Mouse (Mus musculus) layer of hippocampus, adult 9-10 months (tissue): ENCODE data around the gene Gse1.

Source experiments
- DNase-seq: peaks from one replicate; pipeline ENCODE4 v3.0.0; 2022; ENCODE audit warnings: low spot score

The Gse1 gene

DNA sequence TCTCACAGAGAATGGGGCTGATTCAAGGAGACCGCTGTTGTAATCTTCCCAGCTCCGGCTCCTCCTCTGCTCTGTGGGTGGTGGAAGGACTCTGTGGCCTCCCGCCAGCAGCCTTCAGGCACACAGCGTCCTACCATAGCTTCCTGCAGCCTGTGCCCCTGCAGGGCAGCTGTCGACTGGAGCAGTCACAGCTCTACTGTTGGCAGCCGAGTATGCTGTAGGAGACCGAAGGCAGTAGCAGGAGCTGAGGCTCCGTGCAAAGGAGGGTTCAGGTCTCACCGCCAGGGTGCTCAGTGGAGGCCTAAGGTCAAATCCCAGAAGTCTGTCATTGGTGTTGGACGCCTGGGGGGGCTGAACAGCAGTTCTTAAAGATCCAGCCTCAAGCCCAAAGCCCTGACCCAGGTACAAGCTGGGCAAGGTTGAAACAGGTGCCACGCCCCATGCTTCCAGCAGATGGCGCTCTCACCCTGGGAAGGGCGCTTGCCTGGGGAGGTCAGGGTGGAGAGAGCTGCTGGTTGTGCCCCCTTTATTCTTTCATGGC lies 72.4 kb downstream of the Gse1 start:
- DNase-seq: no peak

DNA sequence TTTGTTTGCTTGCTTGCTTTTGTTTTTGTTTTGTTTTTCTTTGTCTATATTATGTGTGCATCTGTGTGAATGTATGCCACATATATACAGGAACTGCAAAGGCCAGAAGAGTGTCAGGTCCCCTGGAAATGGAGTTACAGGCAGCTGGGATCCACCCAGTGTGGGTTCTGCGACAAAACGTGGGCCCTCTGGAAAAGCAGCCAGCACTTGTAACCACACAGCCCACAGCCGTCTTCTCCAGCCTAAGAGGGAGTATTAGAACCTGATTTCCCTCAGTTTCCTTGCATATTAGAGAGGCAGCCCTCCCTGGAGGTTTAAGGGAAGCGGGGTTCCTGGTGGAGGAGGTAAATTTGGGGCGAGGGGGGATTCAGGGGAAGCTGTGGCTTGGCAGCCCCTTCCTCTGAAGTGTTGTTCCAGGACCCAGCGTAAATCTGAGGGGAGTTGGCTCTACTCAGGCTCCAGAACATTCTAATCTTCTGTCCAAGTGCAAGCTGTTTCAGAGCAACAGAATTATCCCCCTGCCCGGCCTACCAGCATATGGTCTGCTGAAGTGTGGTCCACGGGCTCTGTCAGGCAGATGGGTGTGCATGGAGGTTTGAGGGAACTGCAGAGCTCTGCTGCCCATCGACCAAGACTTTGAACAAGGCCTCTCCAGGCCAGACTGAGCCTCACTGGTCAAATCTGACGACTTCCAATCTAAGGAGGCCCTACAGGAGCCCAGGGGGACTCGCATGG lies 74.9 kb downstream of the Gse1 start:
- no peak for DNase-seq

DNA sequence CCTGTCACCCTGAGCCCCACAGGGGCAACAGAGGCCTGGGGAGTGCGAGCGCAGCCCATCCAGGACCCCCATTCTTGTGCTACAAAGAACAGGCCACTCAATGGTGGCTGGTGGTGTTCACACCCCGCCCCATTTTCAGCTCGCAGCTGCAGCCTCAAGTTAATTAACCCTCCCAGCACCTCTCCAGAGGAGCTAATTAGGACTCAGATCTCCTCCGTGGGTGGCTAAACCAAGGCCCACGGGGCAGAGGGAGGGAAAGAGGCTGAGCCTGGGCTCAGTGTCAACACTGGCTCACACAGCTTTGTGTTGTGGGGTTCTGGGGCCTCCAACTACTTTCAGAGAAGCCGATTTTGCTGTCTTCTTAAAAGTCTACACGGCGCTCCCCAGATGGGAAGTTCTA lies 75.8 kb downstream of the Gse1 start:
- DNase-seq: no peak

DNA sequence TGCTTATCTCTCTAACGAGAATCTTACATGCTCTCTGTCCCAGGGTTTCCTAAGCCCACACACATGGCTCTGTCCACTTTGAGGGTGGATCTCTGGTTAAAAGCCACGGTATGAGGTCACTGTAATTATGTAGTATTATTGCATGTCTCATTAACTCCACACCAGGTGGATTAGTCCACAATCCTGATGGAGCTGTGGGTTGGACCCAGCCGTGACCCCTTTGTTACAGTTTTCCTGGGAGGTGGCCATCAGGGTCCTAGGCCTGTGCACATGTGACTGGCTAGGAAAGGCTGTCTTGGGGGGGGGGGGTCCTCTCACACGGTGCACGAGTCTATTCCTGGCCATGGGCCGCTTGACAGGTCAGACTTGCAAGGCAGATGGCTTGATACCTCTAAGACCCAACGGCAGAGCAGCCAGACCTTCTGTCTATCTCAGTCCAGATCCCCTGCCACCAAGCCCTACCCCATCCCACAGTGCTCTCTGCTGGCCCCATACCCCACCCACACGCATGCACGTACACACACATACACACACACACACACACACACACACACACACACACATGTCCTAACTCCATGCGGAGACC lies 77.6 kb downstream of the Gse1 start:
- no peak for DNase-seq

DNA sequence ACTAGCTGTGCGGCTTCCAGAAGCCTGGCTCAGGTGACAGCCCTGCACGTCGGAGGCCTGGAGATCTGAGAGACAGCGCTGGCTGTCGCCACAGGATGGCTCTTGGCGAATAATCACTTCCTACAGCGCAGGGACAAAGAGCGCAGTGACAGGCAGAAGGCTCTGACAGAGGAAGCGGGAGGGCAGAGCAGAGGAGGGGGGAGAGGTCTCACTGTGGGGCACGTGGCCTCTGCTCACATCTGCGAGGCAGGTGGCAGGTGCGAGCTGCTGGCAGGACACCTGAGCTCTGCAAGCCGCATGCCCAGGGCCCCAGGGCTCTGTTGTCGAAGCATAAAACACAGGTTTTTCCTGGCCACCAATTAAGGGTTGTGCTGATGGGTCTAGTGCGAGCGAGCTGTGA lies 78.8 kb downstream of the Gse1 start:
- no peak for DNase-seq

DNA sequence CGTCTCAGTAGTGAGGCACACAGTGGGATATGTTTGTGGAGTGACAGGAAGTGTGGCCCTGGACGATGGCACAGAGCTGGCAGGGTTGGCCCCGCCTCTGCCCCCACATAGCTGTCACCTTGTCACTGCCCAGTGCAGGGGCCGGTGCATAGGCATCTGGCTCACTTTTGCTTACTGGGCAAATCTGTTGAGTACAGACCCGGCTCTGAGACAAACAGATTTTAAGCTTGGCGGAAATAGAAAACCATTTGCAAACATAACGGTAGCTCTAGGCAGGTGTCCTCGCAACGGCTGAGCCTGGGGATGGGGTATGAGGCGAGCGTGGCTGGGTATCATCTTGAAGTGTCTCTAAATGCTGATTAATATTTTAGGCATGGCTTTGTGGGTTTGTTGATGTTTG lies 79.3 kb downstream of the Gse1 start:
- DNase-seq: no peak

DNA sequence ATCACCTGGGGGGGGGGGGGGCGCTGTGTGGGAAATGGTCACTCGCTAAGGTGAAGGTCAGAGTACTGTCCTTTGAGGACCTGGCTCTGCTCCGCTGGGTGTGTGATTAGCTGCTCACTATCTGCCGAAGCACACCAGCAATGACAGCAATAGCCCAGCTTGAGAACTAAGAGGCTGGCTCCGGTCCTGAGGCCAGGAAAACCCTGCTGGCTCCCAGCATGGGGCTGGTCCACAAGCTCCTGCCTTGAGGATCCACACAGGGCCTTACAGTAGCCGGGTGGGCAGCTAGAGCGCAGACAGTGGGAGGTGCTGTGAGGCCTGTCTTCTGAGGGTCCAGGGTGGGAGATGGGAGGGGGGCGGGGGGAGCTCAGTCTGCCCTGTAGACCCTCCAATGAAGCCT lies 79.9 kb downstream of the Gse1 start:
- DNase-seq: no peak

DNA sequence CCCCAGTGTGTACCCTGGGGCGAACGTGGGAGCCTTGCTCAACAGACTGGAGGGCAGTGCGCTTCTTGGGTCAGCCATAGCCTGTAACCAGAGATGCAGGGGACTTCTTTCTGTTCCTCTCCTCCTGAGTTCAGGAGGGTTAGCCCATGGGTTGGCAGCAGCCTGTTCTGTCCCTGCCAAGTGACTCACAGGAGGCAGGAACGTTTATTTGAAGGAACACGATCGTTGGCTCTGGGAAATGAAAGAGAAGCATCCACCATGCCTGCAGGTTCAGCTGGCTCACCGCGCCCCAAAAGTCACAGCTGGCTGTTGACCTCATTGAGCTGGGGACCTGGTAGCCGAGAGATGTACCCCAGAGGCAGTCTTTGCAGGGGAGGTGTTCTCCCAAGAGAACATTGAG lies 80.3 kb downstream of the Gse1 start:
- DNase-seq: no peak

DNA sequence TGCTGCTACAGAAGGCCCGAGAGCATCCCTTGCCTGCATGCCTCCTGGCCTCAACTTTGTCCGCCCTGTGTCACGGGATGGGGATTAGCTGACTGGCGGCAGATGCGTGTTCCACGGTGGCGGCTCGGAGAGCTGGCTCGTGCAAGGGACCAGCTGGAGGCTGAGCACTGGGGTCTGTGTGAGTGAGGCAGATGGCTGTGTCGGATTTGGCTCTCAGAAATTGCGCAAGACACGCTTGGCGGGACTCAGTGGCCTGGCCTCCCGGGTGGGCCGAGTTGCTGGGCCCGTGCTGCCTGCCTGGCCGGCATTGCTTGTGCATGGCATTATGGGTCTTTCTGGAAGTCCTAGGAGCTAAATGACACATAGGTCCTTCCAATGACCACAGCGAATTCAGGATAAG lies 81.1 kb downstream of the Gse1 start:
- no peak for DNase-seq

DNA sequence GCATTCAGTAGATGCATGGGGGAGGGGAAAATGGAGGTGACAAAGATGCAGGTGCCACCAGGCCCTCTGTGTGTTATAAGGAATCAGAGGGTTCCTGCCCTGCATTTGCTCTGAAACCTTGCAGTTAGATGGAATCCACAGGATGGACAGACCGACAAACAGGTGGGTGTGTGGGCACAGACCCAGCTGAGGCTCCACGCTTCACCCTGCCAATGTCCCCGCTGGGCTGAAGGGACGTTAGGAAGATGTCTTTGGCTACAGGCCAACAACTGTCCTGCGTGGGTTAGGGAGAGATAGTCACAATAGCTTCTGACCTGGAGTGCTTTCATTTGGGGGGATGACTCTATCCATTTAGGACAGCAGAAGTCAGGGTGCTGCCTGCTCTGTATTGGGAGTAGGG lies 81.8 kb downstream of the Gse1 start:
- no peak for DNase-seq

DNA sequence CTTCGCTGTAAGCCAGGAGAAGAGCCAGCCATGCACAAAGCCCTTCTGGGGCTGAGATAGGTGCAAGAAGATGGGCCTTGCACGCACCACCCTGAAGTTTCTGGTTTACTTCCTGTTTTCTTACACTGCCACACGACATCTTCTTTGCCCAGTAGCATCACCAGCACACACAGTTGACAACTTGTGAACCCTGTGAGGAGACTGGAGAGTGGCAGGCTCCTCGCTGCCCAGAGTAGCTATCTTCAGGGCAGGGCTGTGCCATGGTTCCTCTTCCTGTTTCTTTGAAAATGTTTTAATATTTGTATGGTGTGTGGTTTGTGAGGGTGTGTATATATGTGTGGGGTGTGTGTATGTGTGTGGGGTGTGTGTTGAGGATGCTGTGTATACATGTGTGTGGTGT lies 84.2 kb downstream of the Gse1 start:
- no peak for DNase-seq

DNA sequence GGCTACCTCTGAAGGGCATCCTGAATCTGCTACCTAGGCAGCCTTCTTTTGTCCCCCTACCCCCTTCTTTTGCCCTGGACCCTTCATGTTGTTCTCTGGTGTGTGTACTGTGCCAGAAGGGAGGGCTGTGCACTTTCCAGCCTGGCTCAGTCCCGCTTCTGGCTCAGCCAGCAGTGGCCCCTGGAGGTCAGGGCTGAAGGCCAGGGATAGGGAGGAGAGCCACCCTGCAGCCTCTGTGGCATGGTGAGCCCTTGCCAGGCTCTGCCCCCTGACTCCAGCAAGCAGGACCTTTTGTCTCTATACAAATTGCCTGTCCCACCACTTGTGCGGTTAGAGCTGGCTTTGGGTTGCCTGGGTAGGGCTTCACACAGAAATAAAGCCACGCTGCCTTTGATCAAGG lies 85.4 kb downstream of the Gse1 start:
- no peak for DNase-seq

DNA sequence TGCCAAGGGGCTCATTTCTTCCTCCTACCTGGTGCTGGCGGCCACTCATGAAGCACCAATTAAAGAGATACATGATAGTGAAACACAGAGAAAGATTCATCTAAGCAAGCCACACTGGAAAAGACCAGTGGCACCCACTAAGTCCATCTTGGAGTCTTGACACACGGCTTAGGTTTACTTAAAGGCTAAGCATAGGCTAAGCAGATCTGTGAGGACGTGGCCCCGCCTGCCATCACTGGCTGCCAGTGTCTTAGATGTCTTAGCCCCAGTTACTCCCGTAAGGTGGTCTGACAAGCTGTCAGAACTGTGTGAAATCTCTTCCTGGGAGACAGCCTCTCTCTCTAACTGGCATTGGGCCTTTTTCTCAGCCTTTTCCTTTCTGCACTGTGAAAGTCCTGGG lies 86.7 kb downstream of the Gse1 start:
- DNase-seq: no peak

DNA sequence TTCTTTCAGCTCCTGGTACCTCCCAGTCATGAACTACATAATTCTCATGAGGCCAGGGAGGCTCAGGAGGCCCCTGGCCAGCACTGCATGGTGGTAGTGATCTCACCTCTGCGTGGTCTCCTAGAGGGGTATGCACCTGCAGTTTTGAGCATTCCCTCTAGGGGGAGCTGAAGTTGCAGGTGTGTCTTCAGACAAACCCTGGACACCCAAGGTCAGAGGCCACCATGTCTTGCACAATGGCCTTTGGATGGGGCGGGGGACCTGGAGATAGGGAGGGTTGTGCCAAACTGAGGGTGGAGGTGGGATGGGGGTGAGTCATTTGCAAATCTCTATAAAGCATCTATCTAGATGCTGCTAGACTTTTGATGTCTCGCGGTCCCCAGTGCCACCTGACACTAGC lies 87.4 kb downstream of the Gse1 start:
- DNase-seq: no peak

DNA sequence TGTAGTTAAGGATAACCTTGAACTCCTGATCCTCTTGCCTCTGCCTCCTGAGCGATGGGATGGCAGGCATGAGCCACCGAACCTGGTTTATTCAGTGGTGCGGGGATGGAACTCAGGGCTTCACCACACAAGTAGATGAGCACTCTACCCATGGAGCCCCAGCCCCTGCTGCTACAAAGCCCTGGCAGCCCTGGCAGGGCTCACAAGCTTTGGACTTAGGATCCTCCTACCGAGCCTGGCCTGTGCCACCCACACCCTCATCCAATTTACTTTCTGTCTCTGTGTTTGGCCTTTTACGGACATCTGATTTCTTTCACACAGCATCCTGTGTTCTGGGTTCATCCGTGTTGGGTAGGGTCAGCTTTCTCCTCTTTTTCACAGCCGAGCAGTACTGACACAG lies 88.5 kb downstream of the Gse1 start:
- no peak for DNase-seq

DNA sequence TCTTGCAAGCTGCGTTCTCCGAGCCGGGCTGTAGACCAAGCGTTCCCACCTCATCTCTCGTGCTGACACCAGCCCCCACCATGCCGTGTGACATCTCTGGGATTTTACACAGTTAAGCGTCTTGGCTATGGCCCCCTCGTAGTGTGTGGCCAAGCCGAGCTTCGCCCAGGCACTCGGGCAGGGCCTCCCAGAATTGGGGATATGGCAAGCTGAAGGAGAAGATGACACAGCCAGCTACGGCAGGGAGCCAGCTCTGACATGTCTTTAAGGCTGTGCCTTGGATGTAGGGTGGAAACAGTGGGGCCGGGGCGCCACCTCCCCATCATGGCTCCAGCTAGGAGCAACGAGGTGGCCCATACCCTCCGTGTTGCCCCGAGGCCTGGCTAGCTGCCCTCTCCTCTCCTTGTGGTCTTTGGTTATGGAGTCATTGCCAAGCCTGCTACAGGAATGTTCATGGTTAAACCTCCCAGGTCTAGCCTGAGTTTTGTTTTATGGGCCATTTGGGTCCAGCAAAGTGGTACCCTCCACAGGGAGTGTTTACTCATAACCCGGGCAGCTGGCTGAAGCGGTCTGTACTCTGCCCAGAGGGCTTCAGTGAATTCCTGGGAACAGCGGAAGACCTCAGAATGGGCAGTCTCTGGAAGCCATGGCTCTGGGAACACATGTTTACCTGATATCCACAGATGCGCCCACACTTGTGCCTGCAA lies 89.0 kb downstream of the Gse1 start:
- DNase-seq: no peak

DNA sequence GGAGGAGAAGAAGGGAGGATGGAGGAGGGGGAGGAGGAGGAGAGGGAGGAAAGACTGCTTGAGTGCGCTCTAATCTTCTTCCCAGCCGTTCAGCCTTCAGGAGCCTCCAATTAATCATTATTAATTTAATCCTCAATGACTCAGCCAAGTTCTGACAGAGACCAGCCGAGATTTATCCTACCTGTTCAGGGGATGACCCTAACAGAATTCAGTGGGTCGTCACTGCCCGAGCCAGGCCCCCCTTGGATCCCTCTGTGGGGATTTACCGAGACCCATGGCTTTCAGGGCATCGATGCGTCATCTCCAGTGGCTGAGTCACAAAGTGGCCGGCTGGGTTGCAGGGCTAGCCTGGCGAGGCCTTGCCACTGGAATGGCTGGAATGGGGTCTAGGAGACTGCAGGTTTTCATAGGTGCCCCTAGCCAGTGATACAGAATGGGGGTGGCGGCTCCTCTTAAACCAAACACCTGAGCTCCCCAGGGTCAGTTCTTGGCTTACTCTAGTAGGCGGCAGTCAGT lies 90.3 kb downstream of the Gse1 start:
- no peak for DNase-seq

DNA sequence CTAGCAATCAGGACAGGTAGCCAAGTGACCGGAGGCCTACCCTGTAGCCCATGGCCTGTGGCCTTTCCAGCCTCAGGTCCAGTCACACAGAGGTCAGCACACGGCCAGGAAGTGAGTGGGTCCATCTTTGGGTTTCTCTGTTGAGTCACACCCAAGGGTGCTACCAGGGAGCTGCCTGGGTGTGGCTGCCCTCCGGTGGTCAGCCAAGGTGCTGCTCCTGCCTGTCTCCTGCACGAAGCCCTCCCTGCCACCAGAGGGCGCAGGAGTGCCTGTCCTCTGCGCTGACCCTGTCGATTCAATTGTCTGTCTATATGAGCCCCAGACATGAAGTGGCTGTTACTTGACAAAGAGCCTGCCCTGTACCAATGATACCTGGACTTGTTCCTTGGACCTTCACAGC lies 91.2 kb downstream of the Gse1 start:
- DNase-seq: no peak

DNA sequence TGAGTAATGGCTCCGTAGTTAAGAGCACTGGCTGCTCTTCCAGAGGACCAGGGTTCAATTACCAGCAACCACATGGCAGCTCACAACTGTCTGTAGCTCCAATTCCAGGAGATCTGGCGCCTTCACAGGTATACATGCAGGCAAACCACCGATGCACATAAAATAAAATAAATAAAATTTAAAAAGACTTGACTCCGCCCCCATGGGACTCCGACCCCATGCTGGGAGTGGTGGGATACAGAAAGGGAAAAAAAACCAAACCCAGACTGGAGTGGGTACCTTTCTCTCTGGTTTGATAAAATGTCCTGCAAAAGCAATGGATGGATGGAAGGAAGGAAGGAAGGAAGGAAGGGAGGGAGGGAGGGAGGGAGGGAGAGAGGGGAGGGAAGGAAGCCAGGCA lies 91.9 kb downstream of the Gse1 start:
- DNase-seq: no peak

DNA sequence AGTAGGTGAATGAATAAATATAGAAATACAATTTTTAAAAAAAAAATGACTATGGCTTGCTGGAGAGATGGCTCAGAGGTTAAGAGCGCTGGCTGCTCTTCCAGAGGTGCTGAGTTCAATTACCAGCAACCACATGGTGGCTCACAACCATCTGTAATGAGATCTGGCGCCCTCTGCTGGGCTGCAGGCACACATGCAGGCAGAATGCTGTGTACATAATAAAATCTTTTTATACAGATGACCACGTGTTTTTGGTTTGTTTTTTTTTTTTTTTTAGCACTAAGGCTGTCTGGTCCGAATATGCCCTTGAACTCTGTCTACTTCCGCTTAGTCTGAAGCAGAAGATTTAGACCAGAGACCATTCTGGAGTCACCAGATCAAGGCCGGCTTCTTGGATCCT lies 93.5 kb downstream of the Gse1 start:
- DNase-seq: no peak

DNA sequence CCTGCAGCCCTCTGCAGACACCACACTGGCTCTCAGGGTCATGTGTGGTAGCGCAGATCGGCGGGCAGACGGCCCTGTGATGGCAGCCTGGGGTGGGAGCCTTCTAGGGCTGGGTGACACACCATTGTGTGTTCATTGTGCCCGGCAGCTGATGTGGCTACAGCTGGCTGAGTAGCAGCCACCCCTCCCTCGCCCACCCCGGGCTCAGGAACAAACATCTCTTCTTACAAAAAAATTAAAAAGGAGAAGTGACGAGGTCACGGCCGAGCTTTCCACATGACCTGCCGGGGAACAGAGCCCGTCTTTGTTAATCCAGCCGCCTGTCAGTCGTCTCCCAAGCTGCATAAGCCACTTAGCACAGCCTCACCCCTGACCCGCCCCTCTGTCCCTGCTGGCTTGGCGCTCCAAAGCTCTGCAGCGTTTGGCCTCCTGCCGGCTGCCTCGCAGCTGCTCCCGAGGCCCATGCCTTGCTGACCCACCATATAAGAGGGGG lies 94.7 kb downstream of the Gse1 start:
- no peak for DNase-seq

DNA sequence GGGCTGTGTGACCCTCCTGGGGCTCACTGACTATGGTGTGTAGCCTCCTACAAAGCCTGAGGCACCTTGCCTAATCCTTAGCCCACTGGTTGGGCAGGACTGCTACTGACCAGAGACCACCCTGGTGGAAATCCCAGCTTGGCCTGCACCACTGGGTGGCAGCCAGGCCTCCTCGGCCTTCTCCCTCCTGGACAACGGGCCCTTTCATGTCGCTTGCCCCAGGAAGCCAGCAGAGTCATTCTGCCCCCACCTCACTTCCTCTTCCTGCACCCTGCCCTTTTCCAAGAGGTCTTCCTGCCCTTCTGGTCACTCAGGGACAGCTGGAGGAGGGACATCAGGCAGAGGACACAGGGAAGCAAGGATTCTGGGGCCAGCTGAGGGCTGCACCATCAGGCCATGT lies 96.3 kb downstream of the Gse1 start:
- no peak for DNase-seq

DNA sequence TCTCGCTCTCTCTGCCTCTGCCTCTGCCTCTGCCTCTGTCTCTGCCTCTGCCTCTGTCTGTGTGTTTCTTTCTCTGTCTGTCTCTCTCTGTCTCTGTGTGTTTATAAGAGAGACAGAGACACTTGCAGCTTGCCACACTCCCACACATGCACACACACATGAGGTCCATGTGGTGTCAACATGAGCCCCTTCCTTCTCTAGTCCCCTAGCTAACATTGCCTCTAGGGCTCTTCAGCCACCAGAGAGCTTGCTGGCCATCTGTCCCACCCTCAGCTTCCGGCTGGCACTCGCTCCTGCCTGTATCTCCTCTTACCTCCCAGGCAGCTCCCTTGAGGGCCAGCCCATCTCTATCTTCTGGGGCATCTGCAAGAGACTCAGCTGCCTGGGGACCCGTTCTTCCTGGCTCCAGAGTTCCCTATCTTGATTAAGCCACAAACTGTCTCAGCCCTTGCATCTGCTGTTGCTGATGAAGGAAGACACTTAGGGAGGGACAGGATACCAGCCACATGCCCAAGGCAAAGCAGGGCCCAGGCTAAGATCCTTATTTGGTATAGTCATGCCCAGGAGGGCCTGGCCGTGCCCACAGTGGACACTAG lies 97.0 kb downstream of the Gse1 start:
- DNase-seq: no peak
